Mouse (Mus musculus) forebrain, embryonic 11.5 days (tissue): ENCODE measurements at regions not wholly inside any gene's neighbourhood (a gene's known extent, or its start where the extent isn't known, plus 50 kb on each side); places are given as distances from the start of the nearest gene placed in this dataset.
A peak's percentile ranks its signal among the peaks of the same experiment; 100 is the strongest.

Experiments used
- ATAC-seq: fragments of 200-750 bp; cut with Nextera tagmentation; replicated peaks from 2 replicates; pipeline ENCODE4 v1.8.0; 2017; ENCODE audit warnings: moderate TSS enrichment; ENCODE audit not compliant: low FRiP score
- DNase-seq: peaks from one replicate; pipeline ENCODE4 v3.0.0-alpha.2; 2017; ENCODE audit warnings: low spot score
- H3K27ac ChIP-seq: fragments of 300-500 bp; sonication (generic); 2 replicates; pipeline ENCODE4 v1.5.1; 2014; ENCODE audit warnings: low read depth, low read length
- H3K27me3 ChIP-seq: fragments of 300-500 bp; sonication (generic); 2 replicates; pipeline ENCODE4 v1.6.1; 2014; ENCODE audit warnings: mild to moderate bottlenecking, low read length, mixed read lengths; ENCODE audit not compliant: control insufficient read depth, insufficient read depth
- H3K36me3 ChIP-seq: fragments of 300-500 bp; sonication (generic); 2 replicates; pipeline ENCODE4 v1.6.1; 2014; ENCODE audit warnings: mild to moderate bottlenecking, low read length, moderate library complexity, mixed read lengths; ENCODE audit not compliant: control insufficient read depth, insufficient read depth
- H3K4me1 ChIP-seq: fragments of 300-500 bp; sonication (generic); replicated peaks from 2 replicates; pipeline ENCODE4 v1.6.1; 2014; ENCODE audit warnings: low read length, mixed read lengths; ENCODE audit not compliant: control insufficient read depth, insufficient read depth
- H3K4me2 ChIP-seq: fragments of 300-500 bp; sonication (generic); 2 replicates; pipeline ENCODE4 v1.6.1; 2014; ENCODE audit warnings: low read depth, mild to moderate bottlenecking, low read length, moderate library complexity, mixed read lengths; ENCODE audit not compliant: severe bottlenecking
- H3K4me3 ChIP-seq: fragments of 300-500 bp; sonication (generic); 2 replicates; pipeline ENCODE4 v1.5.1; 2014; ENCODE audit warnings: low read depth, low read length
- H3K9ac ChIP-seq: fragments of 300-500 bp; sonication (generic); 2 replicates; pipeline ENCODE4 v1.6.1; 2014; ENCODE audit warnings: low read length
- H3K9me3 ChIP-seq: fragments of 300-500 bp; sonication (generic); 2 replicates; pipeline ENCODE4 v1.6.1; 2016; ENCODE audit warnings: low read length, mixed read lengths; ENCODE audit not compliant: control insufficient read depth
- WGBS: fragments of 180-500 bp; shearing (Covaris S2); extraction: QIAGEN DNeasy Blood & Tissue Kit; methylation state at CpG from one replicate; pipeline ENCODE4 v1.1.7; 2014; 5-methylcytosine and 5-hydroxymethylcytosine counted together

DNA sequence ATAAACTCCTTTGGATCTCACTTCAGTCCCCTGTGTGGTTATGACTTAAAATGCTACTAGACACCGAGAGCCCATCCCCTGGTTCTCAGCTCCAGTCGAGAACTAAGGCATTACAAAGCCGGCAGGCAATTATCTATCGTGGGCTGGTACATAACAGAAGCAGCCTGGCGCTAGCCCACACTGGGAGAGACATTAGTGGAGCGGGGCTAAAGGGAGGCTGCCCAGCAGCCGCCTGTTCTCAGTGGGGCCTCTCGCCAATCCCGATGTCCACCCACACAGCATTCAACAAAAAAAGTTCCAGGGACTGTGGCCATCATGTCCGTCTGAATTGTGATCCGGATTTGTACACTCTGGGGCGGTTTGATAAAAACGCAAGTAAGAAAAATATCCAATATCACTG, 361.5 kb downstream of the Pdcd6ip start:
- ATAC-seq = no peak
- Histone ChIP-seq H3K4me3 (no peak overlapping the region), H3K36me3 (no peaks in the 10 kb centered on the region), H3K27ac (no peak overlapping the region), H3K4me2 (no peak overlapping the region), H3K9me3 (no peaks in the 10 kb centered on the region), H3K4me1 (no peaks in the 10 kb centered on the region), H3K27me3 (no peaks in the 10 kb centered on the region), H3K9ac (no peak overlapping the region)
- no peak for DNase-seq
- 79% methylated on average over 13 of the region's 13 CpGs for WGBS

DNA sequence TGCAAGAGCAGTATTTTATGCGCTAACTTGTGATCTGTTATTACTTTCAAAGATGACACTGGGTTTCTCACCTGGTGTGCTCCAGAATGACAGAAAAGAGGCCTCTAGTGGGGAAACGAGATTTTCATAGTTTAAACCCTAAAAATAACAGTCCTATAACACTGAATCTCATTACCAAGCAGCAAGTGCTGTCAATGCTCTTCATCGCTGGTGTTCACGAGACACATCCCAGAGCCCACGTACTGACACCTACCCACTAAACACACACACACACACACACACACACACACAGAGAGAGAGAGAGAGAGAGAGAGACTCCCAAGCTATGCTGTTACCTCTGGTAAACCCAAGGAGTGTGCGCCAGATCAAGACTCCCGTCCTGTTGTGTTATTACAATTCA, 365.9 kb downstream of the Pdcd6ip start:
- Histone ChIP-seq H3K4me1 (no peaks in the 10 kb centered on the region), H3K4me3 (no peak overlapping the region), H3K4me2 (no peak overlapping the region), H3K27me3 (no peaks in the 10 kb centered on the region), H3K27ac (no peak overlapping the region), H3K9me3 (no peaks in the 10 kb centered on the region), H3K36me3 (no peaks in the 10 kb centered on the region), H3K9ac (no peak overlapping the region)
- ATAC-seq (no peak), DNase-seq (no peak)
- WGBS = 87% methylated on average over 7 of the region's 7 CpGs

DNA sequence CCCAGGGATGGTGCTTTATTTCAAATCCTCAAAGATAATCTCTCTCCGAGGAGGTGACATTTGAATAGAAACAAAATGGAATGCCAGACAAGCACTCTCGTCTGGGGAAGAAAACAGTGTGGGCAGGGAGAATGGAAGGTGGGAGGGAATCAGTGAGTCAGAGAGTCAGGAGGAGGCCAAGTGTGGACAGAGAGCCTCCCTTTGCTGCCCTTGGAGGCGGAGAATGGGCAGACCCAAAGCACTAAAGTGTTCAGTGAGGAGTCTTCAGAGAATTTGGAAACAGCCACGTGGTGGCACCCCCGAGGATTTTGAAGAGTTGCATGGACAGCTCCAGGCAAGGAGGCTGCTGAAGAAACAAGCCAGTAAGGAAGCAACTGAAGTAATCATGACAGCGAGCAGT, 367.2 kb downstream of the Pdcd6ip start:
- DNase-seq = no peak
- Histone ChIP-seq H3K9me3 (no peaks in the 10 kb centered on the region), H3K27me3 (no peaks in the 10 kb centered on the region), H3K27ac (no peak overlapping the region), H3K9ac (no peak overlapping the region), H3K36me3 (no peaks in the 10 kb centered on the region), H3K4me1 (no peaks in the 10 kb centered on the region), H3K4me2 (no peak overlapping the region), H3K4me3 (no peak overlapping the region)
- 67% methylated on average over 6 of the region's 6 CpGs for WGBS
- ATAC-seq = no peak

GRCm38 (mm10) chr9:113340036-113340435, 368.0 kb downstream of the Pdcd6ip start:
- WGBS = 84% methylated on average over 3 of the region's 3 CpGs
- Histone ChIP-seq H3K9ac (no peak overlapping the region), H3K27ac (no peak overlapping the region), H3K4me2 (no peak overlapping the region), H3K4me3 (no peak overlapping the region), H3K36me3 (no peaks in the 10 kb centered on the region), H3K4me1 (no peaks in the 10 kb centered on the region), H3K9me3 (no peaks in the 10 kb centered on the region), H3K27me3 (no peaks in the 10 kb centered on the region)
- DNase-seq (no peak), ATAC-seq (no peak)

DNA sequence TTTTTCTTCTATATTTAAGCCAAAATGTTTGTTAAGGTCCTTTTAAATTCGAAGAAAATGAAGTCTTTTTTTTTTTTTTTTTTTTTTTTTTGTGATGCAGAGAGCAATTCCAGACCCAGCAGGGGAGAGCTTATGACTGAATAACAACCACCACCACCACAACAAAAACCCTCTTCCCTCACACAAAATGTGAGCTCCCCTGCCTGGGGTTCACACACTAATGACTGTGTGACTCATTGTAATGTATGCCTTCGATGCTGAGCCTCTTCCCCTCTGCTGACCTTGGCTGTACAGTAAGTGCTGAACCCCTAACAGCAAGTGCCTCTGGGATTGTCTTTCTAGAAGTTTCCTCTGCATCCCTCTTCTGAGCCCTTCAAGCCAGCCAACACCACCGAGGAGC, 383.6 kb downstream of the Pdcd6ip start:
- ATAC-seq (0 out of 2 replicates have a peak, but pooled peaks have one; percentile 10), DNase-seq (no peak)
- Histone ChIP-seq H3K27me3 (no peaks in the 10 kb centered on the region), H3K4me3 (no peak overlapping the region), H3K36me3 (no peaks in the 10 kb centered on the region), H3K9me3 (no peaks in the 10 kb centered on the region), H3K4me2 (no peak overlapping the region), H3K4me1 (no peaks in the 10 kb centered on the region), H3K27ac (no peak overlapping the region), H3K9ac (no peak overlapping the region)
- WGBS = 45% methylated on average over 3 of the region's 3 CpGs

GRCm38 (mm10) chr9:113309707-113310574, 398.1 kb downstream of the Pdcd6ip start:
- whole genome bisulfite sequencing = 85% methylated on average over 7 of the region's 7 CpGs
- H3K4me3 ChIP-seq = no peak overlapping the region
- no peak for ATAC-seq

GRCm38 (mm10) chr9:113305761-113306160, 402.3 kb downstream of the Pdcd6ip start:
- DNase-seq (no peak), ATAC-seq (no peak)
- H3K9me3 ChIP-seq = no peaks in the 10 kb centered on the region
- H3K27ac ChIP-seq = no peak overlapping the region
- no peak overlapping the region for H3K4me2 ChIP-seq
- no peaks in the 10 kb centered on the region for H3K4me1 ChIP-seq
- no peak overlapping the region for H3K9ac ChIP-seq
- no peaks in the 10 kb centered on the region for H3K36me3 ChIP-seq
- no peaks in the 10 kb centered on the region for H3K27me3 ChIP-seq
- H3K4me3 ChIP-seq = no peak overlapping the region
- WGBS = 38% methylated on average over 4 of the region's 4 CpGs

More at GRCm38 (mm10) chr9:113309707-113310574, 398.1 kb downstream of the Pdcd6ip start:
- Histone ChIP-seq H3K4me1 (no peaks in the 10 kb centered on the region), H3K9me3 (no peaks in the 10 kb centered on the region), H3K4me2 (no peak overlapping the region), H3K36me3 (no peaks in the 10 kb centered on the region), H3K27me3 (no peaks in the 10 kb centered on the region), H3K9ac (no peak overlapping the region), H3K27ac (no peak overlapping the region)
- DNase-seq = no peak

- Histone ChIP-seq H3K9me3 (no peaks in the 10 kb centered on the region), H3K4me1 (no peaks in the 10 kb centered on the region), H3K27me3 (no peaks in the 10 kb centered on the region), H3K27ac (no peak overlapping the region), H3K4me2 (no peak overlapping the region), H3K4me3 (no peak overlapping the region), H3K9ac (no peak overlapping the region), H3K36me3 (no peaks in the 10 kb centered on the region)
- ATAC-seq (no peak), DNase-seq (no peak)
- 31% methylated on average over 1 of the region's 1 CpGs for WGBS
Measured at GRCm38 (mm10) chr9:113302429-113302828, 405.6 kb downstream of the Pdcd6ip start.

DNA sequence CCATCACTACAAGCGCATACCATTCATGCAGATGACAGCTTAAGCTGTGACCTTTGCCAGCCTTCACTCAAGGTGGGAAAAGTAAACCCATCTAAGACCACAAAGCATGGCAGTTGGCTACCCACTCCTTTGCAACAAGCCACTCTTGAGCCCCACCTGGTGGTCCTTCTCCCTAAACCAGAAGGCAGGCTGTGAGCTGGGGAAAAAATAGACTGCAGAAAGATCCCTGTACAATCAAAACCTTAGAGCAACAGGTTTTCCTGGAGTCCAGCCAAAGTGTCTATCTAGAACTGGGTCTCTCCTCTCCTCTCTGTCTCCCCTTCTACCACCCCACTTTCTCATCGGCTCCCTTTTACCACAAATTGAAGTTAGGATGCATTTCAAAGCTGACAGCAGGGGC, 407.2 kb downstream of the Pdcd6ip start:
- ATAC-seq = peak; percentile 58; the same call in 1 of the 2 replicates

More for the DNA sequence above, 407.2 kb downstream of the Pdcd6ip start:
- DNase-seq = peak; percentile 61
- Histone ChIP-seq H3K9ac (no peak overlapping the region), H3K27me3 (no peaks in the 10 kb centered on the region), H3K4me3 (no peak overlapping the region), H3K36me3 (no peaks in the 10 kb centered on the region), H3K4me2 (no peak overlapping the region), H3K27ac (no peak overlapping the region), H3K9me3 (no peaks in the 10 kb centered on the region), H3K4me1 (no peaks in the 10 kb centered on the region)
- WGBS = 32% methylated on average over 2 of the region's 2 CpGs
